Mouse (Mus musculus) limb, embryonic 15.5 days (tissue): ENCODE data around the gene Lrrc55. TPM values are rescaled to one million over a fixed set of nuclear protein-coding genes. Genes with fewer than 3 reads are reported as not detected.
A peak's percentile ranks its signal among the peaks of the same experiment; 100 is the strongest.
"Not testable (repeated sequence)": the region's sequence is repeated elsewhere in the genome, so short reads cannot be mapped to it uniquely, and the experiment has no call there.

ENCODE experiments used
- ATAC-seq: fragments of 200-750 bp; cut with Nextera tagmentation; 2 replicates; pipeline ENCODE4 v1.8.0; 2017; ENCODE audit warnings: low read depth, moderate TSS enrichment; ENCODE audit not compliant: insufficient number of reproducible peaks, low FRiP score, low TSS enrichment
- H3K27ac ChIP-seq: fragments of 300-500 bp; sonication (generic); 2 replicates; pipeline ENCODE4 v1.5.1; 2015; ENCODE audit warnings: moderate library complexity, mild to moderate bottlenecking, inconsistent platforms
- H3K27me3 ChIP-seq: fragments of 300-500 bp; sonication (generic); 2 replicates; pipeline ENCODE4 v1.6.1; 2015; ENCODE audit warnings: inconsistent platforms
- H3K36me3 ChIP-seq: fragments of 300-500 bp; sonication (generic); 2 replicates; pipeline ENCODE4 v1.6.1; 2015; ENCODE audit warnings: inconsistent platforms
- H3K4me1 ChIP-seq: fragments of 300-500 bp; sonication (generic); 2 replicates; pipeline ENCODE4 v1.6.1; 2015; ENCODE audit warnings: inconsistent platforms
- H3K4me2 ChIP-seq: fragments of 300-500 bp; sonication (generic); 2 replicates; pipeline ENCODE4 v1.6.1; 2015; ENCODE audit warnings: mild to moderate bottlenecking, inconsistent platforms
- H3K4me3 ChIP-seq: fragments of 300-500 bp; sonication (generic); 2 replicates; pipeline ENCODE4 v1.5.1; 2015; ENCODE audit warnings: mild to moderate bottlenecking, inconsistent platforms
- H3K9ac ChIP-seq: fragments of 300-500 bp; sonication (generic); 2 replicates; pipeline ENCODE4 v1.6.1; 2015; ENCODE audit warnings: inconsistent platforms
- H3K9me3 ChIP-seq: fragments of 300-500 bp; sonication (generic); 2 replicates; pipeline ENCODE4 v1.6.1; 2016; ENCODE audit warnings: inconsistent platforms
- WGBS: fragments of 180-500 bp; shearing (Covaris S2); methylation state at CpG from one replicate; pipeline ENCODE4 v1.1.7; 2015; 5-methylcytosine and 5-hydroxymethylcytosine counted together
- polyA plus RNA-seq: library from polyadenylated mRNA; unstranded; fragments of >200 nt; fragmentation: Nextera tagmentation; extraction: Ambion mirVana; gene quantifications from 2 replicates; pipeline ENCODE4 v1.2.1, GENCODE M21; 2015

Lrrc55 gene
- polyA plus RNA-seq, result 0.74 and 0.78 TPM in 2 replicates

DNA sequence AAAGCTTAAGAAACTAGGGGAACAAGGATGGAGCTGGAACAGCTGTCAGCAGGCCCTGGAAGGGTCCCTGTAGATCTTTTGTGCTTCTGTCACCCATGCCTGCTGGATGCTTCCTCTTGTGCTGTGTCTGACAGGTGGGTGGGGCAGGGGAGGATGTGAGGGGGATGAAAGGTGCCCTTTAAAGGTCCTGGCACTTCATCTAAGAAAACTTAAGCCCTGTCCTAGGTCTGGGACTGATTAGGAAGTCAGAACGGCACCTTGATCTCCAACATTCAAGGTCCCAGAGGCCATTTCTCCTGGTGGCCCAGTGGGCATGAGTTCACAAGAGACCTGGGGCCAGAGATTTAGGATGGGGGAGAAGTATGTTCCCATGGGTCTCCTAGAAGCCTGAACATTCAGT, at the start of gene Lrrc55:
Lrrc55 (minus strand) TSS at position 297 of the 400 bp plus-strand sequence.
- H3K4me2 ChIP-seq, result peak within 1 kb of the TSS; percentile 41
- no peak within 1 kb of the TSS for H3K9ac ChIP-seq
- H3K9me3 ChIP-seq, result no peaks in the 10 kb centered on the region
- no peak within 1 kb of the TSS for H3K27ac ChIP-seq
- ATAC-seq, result no peak
- no peaks in the 10 kb centered on the region for H3K27me3 ChIP-seq
- H3K4me3 ChIP-seq, result peak within 1 kb of the TSS; percentile 23
- peaks cover 8% of the 10 kb centered on the region for H3K4me1 ChIP-seq
- H3K36me3 ChIP-seq, result no peaks in the 10 kb centered on the region
- 53% methylated on average over 1 of the region's 1 CpGs for WGBS

DNA sequence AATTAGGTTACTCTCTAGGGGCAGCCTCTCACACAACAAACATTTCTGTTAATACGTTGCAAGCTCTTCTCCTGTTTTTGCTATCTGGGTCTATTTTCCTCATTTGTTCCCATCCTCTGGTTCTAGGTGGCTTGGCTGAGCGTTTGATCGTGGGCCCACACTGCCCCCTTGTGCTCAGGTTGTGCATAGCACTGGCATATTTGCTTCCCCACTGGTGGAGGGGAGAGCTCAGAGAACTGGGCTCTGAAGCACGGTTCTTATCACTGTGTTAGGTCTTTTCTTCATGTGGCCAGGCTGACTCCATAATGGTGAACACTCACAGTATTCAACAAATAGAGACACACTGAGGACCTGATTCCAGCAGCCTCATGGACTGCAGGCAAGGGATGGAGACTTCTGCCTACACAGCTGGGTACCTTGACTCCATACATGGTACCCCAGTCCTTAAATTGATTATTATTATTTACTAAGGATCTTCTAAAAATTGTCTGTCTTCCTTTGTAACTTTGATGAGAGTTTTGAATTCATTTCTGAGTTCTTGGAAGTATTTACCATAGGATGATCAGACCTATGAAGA, 49.6 kb upstream of the Lrrc55 start:
- H3K27ac ChIP-seq, result no peak overlapping the region
- no peak overlapping the region for H3K4me2 ChIP-seq
- H3K27me3 ChIP-seq, result no peaks in the 10 kb centered on the region
- ATAC-seq, result no peak
- H3K36me3 ChIP-seq, result no peaks in the 10 kb centered on the region
- no peaks in the 10 kb centered on the region for H3K9me3 ChIP-seq
- no peaks in the 10 kb centered on the region for H3K4me1 ChIP-seq
- H3K9ac ChIP-seq, result no peak overlapping the region
- no peak overlapping the region for H3K4me3 ChIP-seq
- WGBS, result 4% methylated on average over 4 of the region's 4 CpGs

DNA sequence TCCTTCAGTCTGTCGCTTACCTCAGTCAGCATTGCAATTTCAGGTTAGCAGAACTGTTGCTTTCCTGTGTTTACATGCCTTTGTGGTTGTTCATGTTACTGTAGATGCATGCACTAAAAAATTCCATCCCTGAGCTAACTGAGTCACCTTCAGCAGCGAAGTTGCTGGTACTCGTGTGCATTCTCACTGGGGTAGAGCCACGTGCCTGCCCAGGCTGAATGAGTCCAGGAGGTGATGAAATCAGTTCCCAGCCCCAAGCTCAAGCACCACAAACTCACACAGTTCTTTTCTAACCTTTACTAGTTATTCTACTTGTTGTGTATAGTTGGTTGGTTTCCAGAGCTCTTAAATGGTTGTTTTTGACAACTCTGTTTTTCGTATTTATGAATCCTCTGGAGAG, 48.7 kb upstream of the Lrrc55 start:
- no peak overlapping the region for H3K4me2 ChIP-seq
- H3K4me3 ChIP-seq, result no peak overlapping the region
- no peak overlapping the region for H3K9ac ChIP-seq
- H3K4me1 ChIP-seq, result no peaks in the 10 kb centered on the region
- H3K27ac ChIP-seq, result no peak overlapping the region
- ATAC-seq, result no peak
- H3K9me3 ChIP-seq, result no peaks in the 10 kb centered on the region
- no peaks in the 10 kb centered on the region for H3K36me3 ChIP-seq
- WGBS, result 55% methylated on average over 5 of the region's 5 CpGs
- H3K27me3 ChIP-seq, result no peaks in the 10 kb centered on the region

DNA sequence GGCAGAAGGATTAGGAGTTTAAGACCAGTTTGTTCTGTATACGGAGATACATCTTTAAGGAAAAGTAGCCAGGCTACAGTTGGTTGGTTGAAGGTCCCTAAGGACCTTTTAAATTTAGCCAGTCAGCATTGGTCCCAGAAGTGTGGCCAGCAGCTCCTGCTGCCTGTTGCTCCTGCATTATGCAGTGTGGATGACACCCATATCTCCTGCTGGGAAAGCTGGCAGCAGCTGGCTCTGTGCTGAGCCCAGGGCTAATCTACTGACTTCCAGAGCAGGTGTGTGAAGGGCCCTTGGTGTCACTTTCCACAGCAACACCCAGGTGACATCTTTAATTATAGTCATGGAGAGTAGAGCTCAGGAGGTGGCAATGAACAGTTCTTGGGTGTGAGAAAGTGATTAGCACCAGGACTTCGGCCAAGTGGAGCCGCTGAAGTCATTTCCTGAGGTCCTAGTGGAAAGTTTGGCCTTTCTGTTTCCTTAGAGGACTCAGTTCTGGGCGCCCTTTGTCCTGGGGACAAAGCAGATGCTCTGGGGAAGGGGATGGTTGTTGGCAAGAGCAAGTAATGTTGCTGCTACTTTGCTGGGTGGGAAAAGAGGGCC, 41.2 kb upstream of the Lrrc55 start:
- WGBS, result 26% methylated on average over 4 of the region's 4 CpGs
- H3K9ac ChIP-seq, result no peak overlapping the region
- H3K4me1 ChIP-seq, result no peaks in the 10 kb centered on the region
- H3K27ac ChIP-seq, result no peak overlapping the region
- no peak overlapping the region for H3K4me3 ChIP-seq
- H3K4me2 ChIP-seq, result no peak overlapping the region
- no peaks in the 10 kb centered on the region for H3K9me3 ChIP-seq
- ATAC-seq, result no peak
- H3K36me3 ChIP-seq, result no peaks in the 10 kb centered on the region
- no peaks in the 10 kb centered on the region for H3K27me3 ChIP-seq

GRCm38 (mm10) chr2:85237231-85237630, 40.2 kb upstream of the Lrrc55 start:
- H3K27me3 ChIP-seq, H3K9ac ChIP-seq, ATAC-seq, H3K4me2 ChIP-seq, H3K4me3 ChIP-seq, H3K36me3 ChIP-seq, H3K4me1 ChIP-seq, H3K9me3 ChIP-seq, H3K27ac ChIP-seq: not testable (repeated sequence)
- WGBS, result 98% methylated on average over 2 of the region's 2 CpGs

GRCm38 (mm10) chr2:85230771-85231511, 33.9 kb upstream of the Lrrc55 start:
- no peaks in the 10 kb centered on the region for H3K36me3 ChIP-seq
- no peak overlapping the region for H3K4me3 ChIP-seq
- H3K9me3 ChIP-seq, result no peaks in the 10 kb centered on the region
- WGBS, result 57% methylated on average over 4 of the region's 4 CpGs
- no peaks in the 10 kb centered on the region for H3K4me1 ChIP-seq
- no peak for ATAC-seq
- no peak overlapping the region for H3K27ac ChIP-seq
- no peaks in the 10 kb centered on the region for H3K27me3 ChIP-seq
- no peak overlapping the region for H3K9ac ChIP-seq
- no peak overlapping the region for H3K4me2 ChIP-seq

GRCm38 (mm10) chr2:85229606-85230005, 32.6 kb upstream of the Lrrc55 start:
- Histone ChIP-seq H3K9me3 (no peaks in the 10 kb centered on the region), H3K9ac (no peak overlapping the region), H3K27ac (no peak overlapping the region), H3K4me3 (no peak overlapping the region), H3K27me3 (no peaks in the 10 kb centered on the region), H3K4me2 (no peak overlapping the region), H3K4me1 (peaks cover 3% of the 10 kb centered on the region; the same call in 1 of the 2 replicates), H3K36me3 (no peaks in the 10 kb centered on the region)
- no peak for ATAC-seq
- WGBS, result 53% methylated on average over 3 of the region's 3 CpGs

DNA sequence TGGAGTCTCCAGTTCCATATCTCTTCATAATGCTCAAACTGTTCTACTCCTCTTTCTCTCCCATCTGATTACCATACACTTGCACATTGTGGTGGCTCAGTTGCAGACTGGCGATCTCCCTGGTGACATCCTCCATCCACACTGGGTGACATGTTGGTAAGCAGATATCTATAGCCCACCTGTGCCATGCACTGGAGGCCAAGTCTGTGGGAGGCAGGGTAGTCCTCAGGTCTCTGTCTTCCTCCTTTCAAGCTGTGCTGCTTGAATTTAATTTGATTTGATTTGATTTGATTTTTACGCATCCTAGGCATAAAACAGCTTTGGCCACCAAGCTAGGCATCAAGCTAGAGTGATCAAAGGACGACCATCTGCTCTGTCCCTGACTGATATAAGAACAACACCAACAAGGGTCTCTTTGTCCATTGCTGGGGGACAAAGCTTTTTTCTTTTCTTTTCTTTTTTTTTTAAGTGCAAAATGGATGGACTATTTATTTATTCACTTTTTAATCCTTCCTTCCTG, 30.9 kb upstream of the Lrrc55 start:
- no peak overlapping the region for H3K27ac ChIP-seq
- H3K4me1 ChIP-seq, result peaks cover 7% of the 10 kb centered on the region; the same call in 1 of the 2 replicates
- no peak overlapping the region for H3K9ac ChIP-seq
- ATAC-seq, result no peak
- no peaks in the 10 kb centered on the region for H3K9me3 ChIP-seq
- WGBS, result 83% methylated on average over 3 of the region's 3 CpGs
- H3K27me3 ChIP-seq, result no peaks in the 10 kb centered on the region
- no peak overlapping the region for H3K4me3 ChIP-seq
- H3K36me3 ChIP-seq, result no peaks in the 10 kb centered on the region
- H3K4me2 ChIP-seq, result no peak overlapping the region

GRCm38 (mm10) chr2:85224221-85225179, 27.5 kb upstream of the Lrrc55 start:
- no peak for ATAC-seq
- Histone ChIP-seq H3K27me3 (no peaks in the 10 kb centered on the region), H3K9ac (no peak overlapping the region), H3K36me3 (no peaks in the 10 kb centered on the region), H3K4me3 (no peak overlapping the region), H3K9me3 (no peaks in the 10 kb centered on the region), H3K4me2 (peak overlapping the region; percentile 26), H3K27ac (no peak overlapping the region), H3K4me1 (peaks cover 7% of the 10 kb centered on the region; the same call in 1 of the 2 replicates)
- 39% methylated on average over 17 of the region's 17 CpGs for WGBS

GRCm38 (mm10) chr2:85216606-85217005, 19.6 kb upstream of the Lrrc55 start:
- no peak overlapping the region for H3K27ac ChIP-seq
- H3K27me3 ChIP-seq, result no peaks in the 10 kb centered on the region
- H3K4me3 ChIP-seq, result no peak overlapping the region
- H3K9ac ChIP-seq, result no peak overlapping the region
- ATAC-seq, result no peak
- no peak overlapping the region for H3K4me2 ChIP-seq
- no peaks in the 10 kb centered on the region for H3K4me1 ChIP-seq
- no peaks in the 10 kb centered on the region for H3K9me3 ChIP-seq
- no peaks in the 10 kb centered on the region for H3K36me3 ChIP-seq

GRCm38 (mm10) chr2:85213746-85214145, 16.7 kb upstream of the Lrrc55 start:
- no peak for ATAC-seq
- H3K9me3 ChIP-seq, result no peaks in the 10 kb centered on the region
- 39% methylated on average over 2 of the region's 2 CpGs for WGBS

More at GRCm38 (mm10) chr2:85213746-85214145, 16.7 kb upstream of the Lrrc55 start:
- Histone ChIP-seq H3K36me3 (no peaks in the 10 kb centered on the region), H3K9ac (no peak overlapping the region), H3K4me2 (no peak overlapping the region), H3K4me1 (no peaks in the 10 kb centered on the region), H3K27ac (no peak overlapping the region), H3K4me3 (no peak overlapping the region), H3K27me3 (no peaks in the 10 kb centered on the region)
